Mouse (Mus musculus) limb, embryonic 11.5 days (tissue): ENCODE measurements around the gene Atr. TPM values are rescaled to one million over a fixed set of nuclear protein-coding genes. Genes with fewer than 3 reads are reported as not detected.

ENCODE experiments used
- ATAC-seq: fragments of 200-750 bp; cut with Nextera tagmentation; 2 replicates; pipeline ENCODE4 v1.8.0; 2017; ENCODE audit warnings: low read depth; ENCODE audit not compliant: insufficient number of reproducible peaks, low FRiP score, low TSS enrichment
- DNase-seq: peaks from one replicate; pipeline ENCODE4 v3.0.0-alpha.2; 2015; ENCODE audit warnings: low spot score
- H3K27ac ChIP-seq: fragments of 300-500 bp; sonication (generic); replicated peaks from 2 replicates; pipeline ENCODE4 v1.5.1; 2014; ENCODE audit warnings: low read depth, mild to moderate bottlenecking, low read length
- H3K27me3 ChIP-seq: fragments of 300-500 bp; sonication (generic); 2 replicates; pipeline ENCODE4 v1.6.1; 2014; ENCODE audit warnings: mild to moderate bottlenecking, low read length, mixed read lengths; ENCODE audit not compliant: control insufficient read depth, insufficient read depth
- H3K36me3 ChIP-seq: fragments of 300-500 bp; sonication (generic); 2 replicates; pipeline ENCODE4 v1.6.1; 2014; ENCODE audit warnings: mild to moderate bottlenecking, low read length, moderate library complexity, mixed read lengths; ENCODE audit not compliant: control insufficient read depth, insufficient read depth
- H3K4me1 ChIP-seq: fragments of 300-500 bp; sonication (generic); 2 replicates; pipeline ENCODE4 v1.6.1; 2014; ENCODE audit warnings: low read length, mixed read lengths; ENCODE audit not compliant: control insufficient read depth, insufficient read depth
- H3K4me2 ChIP-seq: fragments of 300-500 bp; sonication (generic); 2 replicates; pipeline ENCODE4 v1.6.1; 2014; ENCODE audit warnings: low read depth, mild to moderate bottlenecking, moderate library complexity; ENCODE audit not compliant: severe bottlenecking
- H3K4me3 ChIP-seq: fragments of 300-500 bp; sonication (generic); 2 replicates; pipeline ENCODE4 v1.5.1; 2014; ENCODE audit warnings: low read depth, low read length
- H3K9ac ChIP-seq: fragments of 300-500 bp; sonication (generic); 2 replicates; pipeline ENCODE4 v1.6.1; 2014; ENCODE audit warnings: mild to moderate bottlenecking, low read length
- H3K9me3 ChIP-seq: fragments of 300-500 bp; sonication (generic); 2 replicates; pipeline ENCODE4 v1.6.1; 2016; ENCODE audit warnings: low read length; ENCODE audit not compliant: control insufficient read depth
- WGBS: fragments of 180-500 bp; shearing (Covaris S2); extraction: QIAGEN DNeasy Blood & Tissue Kit; methylation state at CpG from one replicate; pipeline ENCODE4 v1.1.7; 2014; 5-methylcytosine and 5-hydroxymethylcytosine counted together
- polyA plus RNA-seq: library from polyadenylated mRNA; unstranded; fragments of >200 nt; fragmentation: Nextera tagmentation; extraction: Ambion mirVana; gene quantifications from 2 replicates; pipeline ENCODE4 v1.2.1, GENCODE M21; 2014

Gene Atr
- polyA plus RNA-seq, 1 experiment from 2014 or later = 20.7 TPM

GRCm38 (mm10) chr9:95856004-95856403, 1.4 kb upstream of the Atr start:
- no peaks in the 10 kb centered on the region for H3K36me3 ChIP-seq
- no peaks in the 10 kb centered on the region for H3K27me3 ChIP-seq
- no peak overlapping the region for H3K4me2 ChIP-seq
- no peak overlapping the region for H3K9ac ChIP-seq
- H3K27ac ChIP-seq = no peak overlapping the region
- DNase-seq (no peak), ATAC-seq (no peak)
- no peak overlapping the region for H3K4me3 ChIP-seq
- no peaks in the 10 kb centered on the region for H3K4me1 ChIP-seq
- no peaks in the 10 kb centered on the region for H3K9me3 ChIP-seq
- 84% methylated on average over 4 of the region's 4 CpGs for WGBS

- H3K4me2 ChIP-seq = peak overlapping the region; percentile 70
- WGBS = under 1% methylated on average over 31 of the region's 31 CpGs
- peak overlapping the region; percentile 66 for H3K9ac ChIP-seq
- DNase-seq (peak; percentile 73), ATAC-seq (peak; percentile 61; the same call in 1 of the 2 replicates)
- H3K27me3 ChIP-seq = no peaks in the 10 kb centered on the region
- no peaks in the 10 kb centered on the region for H3K9me3 ChIP-seq
- H3K36me3 ChIP-seq = no peaks in the 10 kb centered on the region
- no peak overlapping the region for H3K27ac ChIP-seq
- H3K4me1 ChIP-seq = no peaks in the 10 kb centered on the region
- peak overlapping the region; percentile 90 for H3K4me3 ChIP-seq
These were observed 702 bp downstream of the Atr start for GRCm38 (mm10) chr9:95858027-95858570.

- peaks cover 2% of the 10 kb centered on the region; the same call in 1 of the 2 replicates for H3K36me3 ChIP-seq
- no peaks in the 10 kb centered on the region for H3K9me3 ChIP-seq
- DNase-seq (no peak), ATAC-seq (no peak)
- WGBS = 95% methylated on average over 5 of the region's 5 CpGs
- no peak overlapping the region for H3K4me3 ChIP-seq
- H3K27me3 ChIP-seq = no peaks in the 10 kb centered on the region
- H3K4me1 ChIP-seq = no peaks in the 10 kb centered on the region
- H3K27ac ChIP-seq = no peak overlapping the region
- H3K4me2 ChIP-seq = no peak overlapping the region
- no peak overlapping the region for H3K9ac ChIP-seq
These were observed 20.8 kb downstream of the Atr start for GRCm38 (mm10) chr9:95878246-95878645.

GRCm38 (mm10) chr9:95882751-95883150, 25.4 kb downstream of the Atr start:
- WGBS = 90% methylated on average over 2 of the region's 2 CpGs
- Histone ChIP-seq H3K36me3 (peaks cover 2% of the 10 kb centered on the region; the same call in 1 of the 2 replicates), H3K4me3 (no peak overlapping the region), H3K27ac (no peak overlapping the region), H3K4me1 (no peaks in the 10 kb centered on the region), H3K9ac (no peak overlapping the region), H3K4me2 (no peak overlapping the region), H3K27me3 (no peaks in the 10 kb centered on the region), H3K9me3 (no peaks in the 10 kb centered on the region)
- ATAC-seq = no peak
- DNase-seq = no peak

GRCm38 (mm10) chr9:95897392-95897791, 40.0 kb downstream of the Atr start:
- Histone ChIP-seq H3K27ac (no peak overlapping the region), H3K4me2 (no peak overlapping the region), H3K4me1 (no peaks in the 10 kb centered on the region), H3K9ac (no peak overlapping the region), H3K27me3 (no peaks in the 10 kb centered on the region), H3K36me3 (no peaks in the 10 kb centered on the region; the same call in 1 of the 2 replicates), H3K4me3 (no peak overlapping the region), H3K9me3 (no peaks in the 10 kb centered on the region)
- 92% methylated on average over 5 of the region's 5 CpGs for WGBS
- DNase-seq (no peak), ATAC-seq (no peak)

- ATAC-seq = no peak
These were observed 75.5 kb downstream of the Atr start for GRCm38 (mm10) chr9:95932855-95933254.

GRCm38 (mm10) chr9:95953658-95954057, 96.3 kb downstream of the Atr start:
- DNase-seq (no peak), ATAC-seq (no peak)
- Histone ChIP-seq H3K9ac (no peak overlapping the region), H3K4me3 (no peak overlapping the region), H3K27ac (no peak overlapping the region), H3K9me3 (no peaks in the 10 kb centered on the region), H3K27me3 (no peaks in the 10 kb centered on the region), H3K4me1 (no peaks in the 10 kb centered on the region), H3K4me2 (no peak overlapping the region), H3K36me3 (no peaks in the 10 kb centered on the region)
- 83% methylated on average over 4 of the region's 4 CpGs for WGBS

More at GRCm38 (mm10) chr9:95932855-95933254, 75.5 kb downstream of the Atr start:
- no peaks in the 10 kb centered on the region for H3K27me3 ChIP-seq
- no peak overlapping the region for H3K4me2 ChIP-seq
- no peaks in the 10 kb centered on the region for H3K9me3 ChIP-seq
- no peaks in the 10 kb centered on the region for H3K4me1 ChIP-seq
- H3K4me3 ChIP-seq = no peak overlapping the region
- no peak overlapping the region for H3K9ac ChIP-seq
- no peaks in the 10 kb centered on the region for H3K36me3 ChIP-seq
- no peak for DNase-seq
- H3K27ac ChIP-seq = no peak overlapping the region

- peak; percentile 78 for ATAC-seq
- H3K4me1 ChIP-seq = no peaks in the 10 kb centered on the region
- peak overlapping the region; percentile 96 for H3K4me3 ChIP-seq
- H3K4me2 ChIP-seq = peak overlapping the region; percentile 46
- peak; percentile 70 for DNase-seq
- WGBS = 0% methylated on average over 7 of the region's 7 CpGs
- H3K9me3 ChIP-seq = no peaks in the 10 kb centered on the region
- no peaks in the 10 kb centered on the region for H3K36me3 ChIP-seq
- H3K27ac ChIP-seq = 0 out of 2 replicates have a peak overlapping the region, but pooled peaks have one; percentile 26
- H3K9ac ChIP-seq = peak overlapping the region; percentile 96
- no peaks in the 10 kb centered on the region for H3K27me3 ChIP-seq
These were observed 96.8 kb downstream of the Atr start for GRCm38 (mm10) chr9:95954226-95954584.
